Mouse (Mus musculus): ENCODE data around the gene Asic4. TPM values are rescaled to one million over a fixed set of nuclear protein-coding genes. Genes with fewer than 3 reads are reported as not detected.
A peak's percentile ranks its signal among the peaks of the same experiment; 100 is the strongest.

The Asic4 gene
- polyA plus RNA-seq, 1 experiment from 2014 or later: 7.2 TPM

GRCm38 (mm10) chr1:75441471-75441996 is 8.7 kb upstream of the Asic4 start:
- 81% methylated on average over 15 of the region's 15 CpGs for whole genome bisulfite sequencing
- no peaks in the 10 kb centered on the region for H3K27me3 ChIP-seq (replicated peaks; ENCODE audit: control insufficient read depth, insufficient read depth, low read length)

GRCm38 (mm10) chr1:75442171-75442570 is 8.1 kb upstream of the Asic4 start:
- H3K36me3 ChIP-seq (ENCODE audit: control insufficient read depth, insufficient read depth): peaks cover 2% of the 10 kb centered on the region; the same call in 1 of the 2 replicates
- peaks cover 50% of the 10 kb centered on the region for H3K4me1 ChIP-seq (replicated peaks; ENCODE audit: control insufficient read depth, insufficient read depth, low read length)
- no peak for ATAC-seq
- no peaks in the 10 kb centered on the region for H3K27me3 ChIP-seq (replicated peaks; ENCODE audit: control insufficient read depth, insufficient read depth, low read length)
- H3K4me3 ChIP-seq (replicated peaks; ENCODE audit: low read length): no peak overlapping the region
- no peak overlapping the region for H3K9ac ChIP-seq (replicated peaks; ENCODE audit: low read depth, low read length)
- no peak overlapping the region; the same call in 1 of the 2 replicates for H3K27ac ChIP-seq (ENCODE audit: low read length)
- H3K4me2 ChIP-seq (ENCODE audit: low read length): no peak overlapping the region
- no peaks in the 10 kb centered on the region for H3K9me3 ChIP-seq (ENCODE audit: control insufficient read depth, low read length)
- 77% methylated on average over 9 of the region's 9 CpGs for WGBS

More at GRCm38 (mm10) chr1:75441471-75441996, 8.7 kb upstream of the Asic4 start:
- Histone ChIP-seq H3K27ac (ENCODE audit: low read length) (no peak overlapping the region), H3K4me2 (ENCODE audit: low read length) (no peak overlapping the region), H3K36me3 (ENCODE audit: control insufficient read depth, insufficient read depth) (peaks cover 2% of the 10 kb centered on the region; the same call in 1 of the 2 replicates), H3K9me3 (ENCODE audit: control insufficient read depth, low read length) (no peaks in the 10 kb centered on the region), H3K4me1 (replicated peaks; ENCODE audit: control insufficient read depth, insufficient read depth, low read length) (peaks cover 50% of the 10 kb centered on the region), H3K4me3 (replicated peaks; ENCODE audit: low read length) (no peak overlapping the region), H3K9ac (replicated peaks; ENCODE audit: low read depth, low read length) (no peak overlapping the region)
- ATAC-seq: no peak

GRCm38 (mm10) chr1:75442811-75443210 is 7.4 kb upstream of the Asic4 start:
- Histone ChIP-seq H3K9ac (replicated peaks; ENCODE audit: low read depth, low read length) (no peak overlapping the region), H3K4me1 (replicated peaks; ENCODE audit: control insufficient read depth, insufficient read depth, low read length) (peaks cover 56% of the 10 kb centered on the region), H3K36me3 (ENCODE audit: control insufficient read depth, insufficient read depth) (peaks cover 2% of the 10 kb centered on the region; the same call in 1 of the 2 replicates), H3K4me2 (ENCODE audit: low read length) (no peak overlapping the region), H3K27me3 (replicated peaks; ENCODE audit: control insufficient read depth, insufficient read depth, low read length) (no peaks in the 10 kb centered on the region), H3K27ac (ENCODE audit: low read length) (peak overlapping the region; percentile 19; the same call in 1 of the 2 replicates), H3K9me3 (ENCODE audit: control insufficient read depth, low read length) (no peaks in the 10 kb centered on the region), H3K4me3 (replicated peaks; ENCODE audit: low read length) (no peak overlapping the region)
- ATAC-seq: 0 out of 2 replicates have a peak, but pooled peaks have one; percentile 9
- 25% methylated on average over 8 of the region's 8 CpGs for WGBS

GRCm38 (mm10) chr1:75443247-75444024 is 6.8 kb upstream of the Asic4 start:
- peak overlapping the region; percentile 67 for H3K27ac ChIP-seq (ENCODE audit: low read length)
- peak; percentile 55 for ATAC-seq
- no peak overlapping the region for H3K4me2 ChIP-seq (ENCODE audit: low read length)
- peaks cover 62% of the 10 kb centered on the region for H3K4me1 ChIP-seq (replicated peaks; ENCODE audit: control insufficient read depth, insufficient read depth, low read length)
- H3K4me3 ChIP-seq (replicated peaks; ENCODE audit: low read length): no peak overlapping the region
- 9% methylated on average over 13 of the region's 13 CpGs for WGBS
- H3K36me3 ChIP-seq (ENCODE audit: control insufficient read depth, insufficient read depth): peaks cover 2% of the 10 kb centered on the region; the same call in 1 of the 2 replicates
- H3K9ac ChIP-seq (replicated peaks; ENCODE audit: low read depth, low read length): no peak overlapping the region
- no peaks in the 10 kb centered on the region for H3K27me3 ChIP-seq (replicated peaks; ENCODE audit: control insufficient read depth, insufficient read depth, low read length)
- H3K9me3 ChIP-seq (ENCODE audit: control insufficient read depth, low read length): no peaks in the 10 kb centered on the region

- no peak for ATAC-seq
- Histone ChIP-seq H3K9ac (replicated peaks; ENCODE audit: low read depth, low read length) (no peak overlapping the region), H3K27ac (ENCODE audit: low read length) (no peak overlapping the region), H3K27me3 (replicated peaks; ENCODE audit: control insufficient read depth, insufficient read depth, low read length) (peaks cover 5% of the 10 kb centered on the region; the same call in 1 of the 2 replicates), H3K4me3 (replicated peaks; ENCODE audit: low read length) (no peak overlapping the region), H3K9me3 (ENCODE audit: control insufficient read depth, low read length) (no peaks in the 10 kb centered on the region), H3K4me1 (replicated peaks; ENCODE audit: control insufficient read depth, insufficient read depth, low read length) (peaks cover 69% of the 10 kb centered on the region), H3K36me3 (ENCODE audit: control insufficient read depth, insufficient read depth) (peaks cover 2% of the 10 kb centered on the region; the same call in 1 of the 2 replicates), H3K4me2 (ENCODE audit: low read length) (no peak overlapping the region)
- WGBS: 48% methylated on average over 3 of the region's 3 CpGs
Measured at GRCm38 (mm10) chr1:75444208-75444607, 6.0 kb upstream of the Asic4 start.

- Histone ChIP-seq H3K4me2 (ENCODE audit: low read length) (peak overlapping the region; percentile 28; the same call in 1 of the 2 replicates), H3K27me3 (replicated peaks; ENCODE audit: control insufficient read depth, insufficient read depth, low read length) (peaks cover 14% of the 10 kb centered on the region), H3K9ac (replicated peaks; ENCODE audit: low read depth, low read length) (no peak overlapping the region), H3K27ac (ENCODE audit: low read length) (no peak overlapping the region), H3K4me3 (replicated peaks; ENCODE audit: low read length) (no peak overlapping the region), H3K36me3 (ENCODE audit: control insufficient read depth, insufficient read depth) (peaks cover 2% of the 10 kb centered on the region; the same call in 1 of the 2 replicates), H3K9me3 (ENCODE audit: control insufficient read depth, low read length) (no peaks in the 10 kb centered on the region), H3K4me1 (replicated peaks; ENCODE audit: control insufficient read depth, insufficient read depth, low read length) (peaks cover 78% of the 10 kb centered on the region)
- peak; percentile 32 for ATAC-seq
- WGBS: 9% methylated on average over 9 of the region's 9 CpGs
Measured at GRCm38 (mm10) chr1:75445141-75445701, 5.0 kb upstream of the Asic4 start.

GRCm38 (mm10) chr1:75445751-75446611 is 4.3 kb upstream of the Asic4 start:
- H3K4me3 ChIP-seq (replicated peaks; ENCODE audit: low read length): no peak overlapping the region

GRCm38 (mm10) chr1:75446656-75447055 is 3.6 kb upstream of the Asic4 start:
- Histone ChIP-seq H3K27me3 (replicated peaks; ENCODE audit: control insufficient read depth, insufficient read depth, low read length) (peaks cover 23% of the 10 kb centered on the region), H3K4me1 (replicated peaks; ENCODE audit: control insufficient read depth, insufficient read depth, low read length) (peaks cover 86% of the 10 kb centered on the region), H3K9ac (replicated peaks; ENCODE audit: low read depth, low read length) (no peak overlapping the region), H3K9me3 (ENCODE audit: control insufficient read depth, low read length) (no peaks in the 10 kb centered on the region), H3K4me2 (ENCODE audit: low read length) (no peak overlapping the region), H3K27ac (ENCODE audit: low read length) (no peak overlapping the region), H3K36me3 (ENCODE audit: control insufficient read depth, insufficient read depth) (no peaks in the 10 kb centered on the region), H3K4me3 (replicated peaks; ENCODE audit: low read length) (no peak overlapping the region)
- 5% methylated on average over 20 of the region's 20 CpGs for WGBS
- ATAC-seq: no peak

More at GRCm38 (mm10) chr1:75445751-75446611, 4.3 kb upstream of the Asic4 start:
- H3K4me1 ChIP-seq (replicated peaks; ENCODE audit: control insufficient read depth, insufficient read depth, low read length): peaks cover 86% of the 10 kb centered on the region
- peak overlapping the region; percentile 28 for H3K4me2 ChIP-seq (ENCODE audit: low read length)
- ATAC-seq: peak; percentile 0; the same call in 1 of the 2 replicates
- no peak overlapping the region for H3K27ac ChIP-seq (ENCODE audit: low read length)
- H3K9me3 ChIP-seq (ENCODE audit: control insufficient read depth, low read length): no peaks in the 10 kb centered on the region
- no peak overlapping the region for H3K9ac ChIP-seq (replicated peaks; ENCODE audit: low read depth, low read length)
- under 1% methylated on average over 22 of the region's 22 CpGs for WGBS
- H3K36me3 ChIP-seq (ENCODE audit: control insufficient read depth, insufficient read depth): no peaks in the 10 kb centered on the region
- peaks cover 17% of the 10 kb centered on the region for H3K27me3 ChIP-seq (replicated peaks; ENCODE audit: control insufficient read depth, insufficient read depth, low read length)
